Mouse (Mus musculus) testis, adult 2 months (tissue): ENCODE results near the gene Emsy.

Source experiments
- CTCF ChIP-seq: fragments of 200-500 bp; IDR thresholded peaks from 2 replicates; pipeline ENCODE4 v1.5.1; 2012; ENCODE audit warnings: low read depth, mild to moderate bottlenecking, inconsistent platforms, low read length, moderate library complexity; ENCODE audit not compliant: control insufficient read depth, insufficient read depth, insufficient replicate concordance
- POLR2A ChIP-seq: fragments of 200-500 bp; IDR thresholded peaks from 2 replicates; pipeline ENCODE4 v1.6.1; 2012; ENCODE audit warnings: low read depth, mild to moderate bottlenecking, inconsistent platforms, low read length, moderate library complexity; ENCODE audit not compliant: control insufficient read depth

- TF ChIP-seq POLR2A (no peak), CTCF (no peak)
Observed at GRCm38 (mm10) chr7:98593276-98593675, 63.3 kb downstream of the Emsy start.
